Mouse (Mus musculus) embryonic stem cell, embryonic (primary cell): Measurements from ENCODE around the gene Ocln.
"Not testable (repeated sequence)": the region's sequence is repeated elsewhere in the genome, so short reads cannot be mapped to it uniquely, and the experiment has no call there.

Source experiments
- CTCF ChIA-PET, 4 experiments: fragments of 300-600 bp in 2 of 4; fragments of 350-600 bp in 2 of 4; sonication (Branson Sonifier 250); formaldehyde crosslinking; loops; one replicate each; lab custom pipeline; 2022; ENCODE audit warnings: inconsistent platforms in 2 of 4; lab: Charles Lee
- POLR2A ChIA-PET, 4 experiments: fragments of 300-600 bp in 2 of 4; fragments of 350-600 bp in 2 of 4; sonication (Branson Sonifier 250); formaldehyde crosslinking; loops; one replicate each; lab custom pipeline; 2022; ENCODE audit warnings: antibody characterized with exemption in 4 of 4, inconsistent platforms in 1 of 4; lab: Charles Lee

Gene Ocln

GRCm38 (mm10) chr13:100452415-100453127 lies 99.9 kb downstream of the Ocln start, which contains the start of gene Naip1:
Gene Naip1 (minus strand): TSS chr13:100452869.
- CTCF ChIA-PET: interaction anchor here in 1 of 4 experiments (0.6 kb wide), 1 partner anchor 1889 kb away, joined by 3 read pairs; no protein-coding TSS in a partner anchor

GRCm38 (mm10) chr13:100449495-100449894 lies 103.0 kb downstream of the Ocln start:
- ChIA-PET CTCF (no interaction called here), POLR2A (no interaction called here)

More at GRCm38 (mm10) chr13:100452415-100453127, 99.9 kb downstream of the Ocln start, which contains the start of gene Naip1:
- POLR2A ChIA-PET: not testable (repeated sequence)
